ENCODE assay signal across 17 mouse cellular contexts in genomic region chr7:6850321-6850720, GRCm38 (mm10).
DNase-seq lines count a peak whose midpoint lies in the region.
"Had no signal": no experiment of that assay in that cellular context is flagged by ENCODE, and none has a peak within 500 bp of the region (broad histone marks: within the 10 kb centered on the region; RNA-seq: fewer than 3 reads in every experiment).

No protein-coding gene starts in this region.

- no peaks in the 10 kb centered on the region for H3K27me3 ChIP-seq in heart, embryonic 10.5 days (ENCODE audit: insufficient read depth, poor library complexity, severe bottlenecking)
- H3K27me3 ChIP-seq: CH12.LX, Patski had no signal

- WGBS in heart, embryonic 10.5 days: 61% methylated on average over 3 of the region's 3 CpGs

- H3K9me3 ChIP-seq in heart, embryonic 10.5 days: no peaks in the 10 kb centered on the region
- H3K9me3 ChIP-seq: G1E had no signal

- 0 out of 2 replicates have a peak overlapping the region, but pooled peaks have one; percentile 29 for H3K27ac ChIP-seq in heart, embryonic 10.5 days

- DNase-seq in heart, adult 11 months: peak; percentile 68
- no peak for DNase-seq in heart, adult 8-10 months (ENCODE audit: low spot score)
- peak; percentile 58 for DNase-seq in heart, embryonic 10.5 days (ENCODE audit: low spot score)
- DNase-seq in heart, adult 18-20 months: no peak
- DNase-seq: adrenal gland, adult 2 months; adrenal gland, adult 8-10 months; adrenal gland, postnatal 10 days; adrenal gland, postnatal 14 days; adrenal gland, postnatal 25 days; adrenal gland, postnatal 36 days; B cell, adult 2 months; cerebellum, adult 11 months; cerebellum, adult 11-12 months; cerebellum, adult 18-20 months had no signal

- H3K4me3 ChIP-seq in heart, embryonic 10.5 days: no peak overlapping the region

- H3K4me1 ChIP-seq in heart, embryonic 10.5 days: peaks cover 17% of the 10 kb centered on the region

- H3K36me3 ChIP-seq in heart, embryonic 10.5 days: no peaks in the 10 kb centered on the region
- H3K36me3 ChIP-seq: G1E had no signal

Comparison
In these comparisons a context has a peak if more than half of its experiments do, and no peak if none do; other contexts are left out.
1. DNase-seq: peak in heart, adult 11 months (single experiment) and heart, embryonic 10.5 days (single experiment); none in heart, adult 8-10 months (single experiment) and heart, adult 18-20 months (0 of 2).